Mouse (Mus musculus): ENCODE measurements at regions not wholly inside any gene's neighbourhood (a gene's known extent, or its start where the extent isn't known, plus 50 kb on each side); places are given as distances from the start of the nearest gene placed in this dataset.

DNA sequence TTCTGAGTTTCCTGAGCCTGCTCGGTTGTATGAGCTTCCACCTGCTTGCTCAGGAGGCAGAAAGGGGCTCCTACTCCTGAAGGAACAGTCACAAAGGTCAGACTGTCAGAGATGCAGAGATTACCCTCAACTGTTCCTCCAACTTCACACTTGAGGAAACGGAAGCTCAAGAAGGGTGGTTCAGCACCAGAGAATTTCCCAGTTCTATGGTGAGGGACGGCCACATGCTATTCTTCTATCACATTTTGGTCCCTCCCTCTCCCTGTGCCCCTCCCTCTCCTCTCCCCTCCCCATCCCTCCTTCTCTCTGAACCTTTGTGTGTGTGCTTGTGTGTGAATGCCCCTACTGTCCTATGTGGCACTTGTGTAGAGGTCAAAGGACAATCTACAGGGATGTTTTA is 386.0 kb downstream of the Rps24 start:
- in situ Hi-C loops (cut with MboI; ENCODE audit: low sequenced_read_pairs in 2 of 2, unreplicated experiment in 2 of 2), result no loop called here
- Histone ChIP-seq H3K27ac (ENCODE audit: insufficient read depth, low read depth, low read length, poor library complexity, severe bottlenecking) (no peak overlapping the region), H3K9ac (ENCODE audit: insufficient read depth, low read depth, low read length, poor library complexity, severe bottlenecking) (no peak overlapping the region), H3K36me3 (ENCODE audit: control insufficient read depth, insufficient read depth, low read length, poor library complexity, severe bottlenecking) (no peaks in the 10 kb centered on the region), H3K4me1 (ENCODE audit: control insufficient read depth in 2 of 2, insufficient read depth in 2 of 2, low read length in 2 of 2, poor library complexity in 1 of 2) (no peaks in the 10 kb centered on the region), H3K9me3 (ENCODE audit: control insufficient read depth, insufficient read depth, low read depth, low read length) (no peaks in the 10 kb centered on the region), H3K4me3 (ENCODE audit: insufficient read depth in 1 of 2, low read depth in 1 of 2, low read length in 2 of 2, poor library complexity in 1 of 2, severe bottlenecking in 1 of 2) (no peak overlapping the region)
- TF ChIP-seq MAFK (IDR thresholded peaks at IDR 0.05; ENCODE audit: insufficient read depth, low read depth, low read length) (no peak), HCFC1 (IDR thresholded peaks at IDR 0.05; ENCODE audit: borderline replicate concordance, insufficient read depth, low read length) (no peak), CHD2 (IDR thresholded peaks at IDR 0.05; ENCODE audit: low read depth, low read length) (no peak), ZC3H11A (IDR thresholded peaks at IDR 0.05; ENCODE audit: borderline replicate concordance, low read depth, low read length) (no peak), ZNF384 (IDR thresholded peaks at IDR 0.05; ENCODE audit: low read depth, low read length) (no peak)
- DNase-seq (ENCODE audit: low read depth, low spot score), result no peak

DNA sequence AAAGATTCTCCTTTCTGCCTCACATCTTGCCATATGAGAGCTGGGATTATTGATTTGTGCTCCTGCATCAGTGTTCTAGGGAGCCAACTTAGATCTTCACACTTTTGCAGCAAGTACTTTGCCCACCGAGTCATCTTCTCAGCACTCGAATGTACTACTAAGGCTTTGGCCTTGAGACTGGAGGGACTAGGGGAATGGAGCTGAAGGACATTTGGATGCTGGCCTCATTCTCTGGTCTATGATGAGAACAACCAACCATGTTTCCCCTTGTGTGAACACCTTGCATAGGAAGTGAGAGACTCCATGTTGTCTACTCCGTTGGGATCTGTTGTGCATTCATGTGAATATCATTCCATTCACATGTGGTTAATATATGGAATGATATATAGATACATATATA is 386.5 kb downstream of the Rps24 start:
- DNase-seq (ENCODE audit: low read depth, low spot score), result no peak
- no peaks in the 10 kb centered on the region for H3K36me3 ChIP-seq (ENCODE audit: control insufficient read depth, insufficient read depth, low read length, poor library complexity, severe bottlenecking)
- no peak overlapping the region for H3K27ac ChIP-seq (ENCODE audit: insufficient read depth, low read depth, low read length, poor library complexity, severe bottlenecking)
- H3K4me3 ChIP-seq (ENCODE audit: insufficient read depth in 1 of 2, low read depth in 1 of 2, low read length in 2 of 2, poor library complexity in 1 of 2, severe bottlenecking in 1 of 2), result no peak overlapping the region
- no peaks in the 10 kb centered on the region for H3K9me3 ChIP-seq (ENCODE audit: control insufficient read depth, insufficient read depth, low read depth, low read length)
- in situ Hi-C loops (cut with MboI; ENCODE audit: low sequenced_read_pairs in 2 of 2, unreplicated experiment in 2 of 2), result no loop called here
- H3K4me1 ChIP-seq (ENCODE audit: control insufficient read depth in 2 of 2, insufficient read depth in 2 of 2, low read length in 2 of 2, poor library complexity in 1 of 2), result no peaks in the 10 kb centered on the region
- H3K9ac ChIP-seq (ENCODE audit: insufficient read depth, low read depth, low read length, poor library complexity, severe bottlenecking), result no peak overlapping the region
- TF ChIP-seq CHD2 (IDR thresholded peaks at IDR 0.05; ENCODE audit: low read depth, low read length) (no peak), HCFC1 (IDR thresholded peaks at IDR 0.05; ENCODE audit: borderline replicate concordance, insufficient read depth, low read length) (no peak), ZC3H11A (IDR thresholded peaks at IDR 0.05; ENCODE audit: borderline replicate concordance, low read depth, low read length) (no peak), ZNF384 (IDR thresholded peaks at IDR 0.05; ENCODE audit: low read depth, low read length) (no peak), MAFK (IDR thresholded peaks at IDR 0.05; ENCODE audit: insufficient read depth, low read depth, low read length) (no peak)

DNA sequence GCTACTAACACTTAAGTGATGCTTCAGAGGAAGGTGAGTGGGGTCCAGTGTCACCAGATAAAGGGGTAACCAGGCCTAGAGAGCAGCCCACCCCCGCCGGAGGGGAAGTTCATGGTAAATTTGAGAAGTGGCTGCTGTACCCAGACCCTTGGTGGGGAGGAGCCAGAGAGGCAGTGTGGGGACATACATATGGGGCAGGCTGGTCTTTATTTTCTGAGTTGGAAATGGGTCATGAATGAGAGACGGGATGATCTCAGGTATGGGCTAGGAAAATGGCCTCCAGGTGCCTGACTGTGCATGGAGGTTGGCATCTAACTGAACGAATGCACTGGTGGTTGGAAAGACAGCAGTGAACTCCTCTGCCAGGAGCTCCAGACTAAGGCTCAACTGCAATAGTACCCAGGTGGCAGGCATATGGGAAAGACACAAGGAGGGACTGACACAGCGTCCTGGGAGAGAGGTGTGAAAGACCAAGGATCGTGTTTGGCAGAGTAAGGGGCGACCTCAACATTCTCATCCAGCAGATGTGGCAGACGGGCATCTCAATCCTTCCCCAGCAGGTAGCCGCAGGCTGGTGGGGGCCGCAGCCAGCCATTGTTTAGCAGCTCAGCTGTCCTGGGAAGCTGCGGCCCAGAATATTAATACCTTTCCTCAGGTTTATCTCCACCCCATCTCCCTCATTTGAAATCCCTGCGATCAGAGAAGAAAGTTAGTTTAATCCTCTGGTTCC is 387.7 kb downstream of the Rps24 start:
- DNase-seq (ENCODE audit: low read depth, low spot score), result no peak
- Histone ChIP-seq H3K9ac (ENCODE audit: insufficient read depth, low read depth, low read length, poor library complexity, severe bottlenecking) (no peak overlapping the region), H3K4me3 (ENCODE audit: insufficient read depth in 1 of 2, low read depth in 1 of 2, low read length in 2 of 2, poor library complexity in 1 of 2, severe bottlenecking in 1 of 2) (no peak overlapping the region), H3K36me3 (ENCODE audit: control insufficient read depth, insufficient read depth, low read length, poor library complexity, severe bottlenecking) (no peaks in the 10 kb centered on the region), H3K4me1 (ENCODE audit: control insufficient read depth in 2 of 2, insufficient read depth in 2 of 2, low read length in 2 of 2, poor library complexity in 1 of 2) (no peaks in the 10 kb centered on the region), H3K27ac (ENCODE audit: insufficient read depth, low read depth, low read length, poor library complexity, severe bottlenecking) (no peak overlapping the region), H3K9me3 (ENCODE audit: control insufficient read depth, insufficient read depth, low read depth, low read length) (no peaks in the 10 kb centered on the region)
- TF ChIP-seq HCFC1 (IDR thresholded peaks at IDR 0.05; ENCODE audit: borderline replicate concordance, insufficient read depth, low read length) (no peak), MAFK (IDR thresholded peaks at IDR 0.05; ENCODE audit: insufficient read depth, low read depth, low read length) (no peak), ZNF384 (IDR thresholded peaks at IDR 0.05; ENCODE audit: low read depth, low read length) (no peak), CHD2 (IDR thresholded peaks at IDR 0.05; ENCODE audit: low read depth, low read length) (no peak), ZC3H11A (IDR thresholded peaks at IDR 0.05; ENCODE audit: borderline replicate concordance, low read depth, low read length) (no peak)
- in situ Hi-C loops (cut with MboI; ENCODE audit: low sequenced_read_pairs in 2 of 2, unreplicated experiment in 2 of 2), result no loop called here

DNA sequence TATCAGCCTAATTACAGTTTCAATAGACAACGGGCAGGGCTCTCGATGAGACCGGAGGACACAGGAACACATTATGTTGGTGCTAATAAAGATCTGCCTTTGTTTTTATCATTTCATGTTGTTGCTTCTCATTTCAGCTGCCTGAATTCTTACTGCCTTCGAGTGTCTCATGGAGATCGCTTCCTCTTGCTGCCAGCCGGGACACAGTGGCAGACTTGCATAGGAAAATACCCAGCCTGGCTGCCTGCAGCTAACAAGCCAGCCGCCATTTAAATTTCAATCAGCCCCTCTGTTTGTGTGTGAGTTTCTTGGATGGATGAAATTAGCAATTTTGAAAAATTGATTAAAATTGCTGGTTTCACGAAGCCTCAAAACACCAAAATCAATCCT is 388.2 kb downstream of the Rps24 start:
- no peak for TF ChIP-seq HCFC1 (IDR thresholded peaks at IDR 0.05; ENCODE audit: borderline replicate concordance, insufficient read depth, low read length)
- no peak for TF ChIP-seq CHD2 (IDR thresholded peaks at IDR 0.05; ENCODE audit: low read depth, low read length)
- no peaks in the 10 kb centered on the region for H3K36me3 ChIP-seq (ENCODE audit: control insufficient read depth, insufficient read depth, low read length, poor library complexity, severe bottlenecking)
- no peak overlapping the region for H3K27ac ChIP-seq (ENCODE audit: insufficient read depth, low read depth, low read length, poor library complexity, severe bottlenecking)
- H3K4me3 ChIP-seq (ENCODE audit: insufficient read depth in 1 of 2, low read depth in 1 of 2, low read length in 2 of 2, poor library complexity in 1 of 2, severe bottlenecking in 1 of 2), result no peak overlapping the region
- H3K9ac ChIP-seq (ENCODE audit: insufficient read depth, low read depth, low read length, poor library complexity, severe bottlenecking), result no peak overlapping the region
- in situ Hi-C loops (cut with MboI; ENCODE audit: low sequenced_read_pairs in 2 of 2, unreplicated experiment in 2 of 2), result no loop called here
- no peaks in the 10 kb centered on the region for H3K4me1 ChIP-seq (ENCODE audit: control insufficient read depth in 2 of 2, insufficient read depth in 2 of 2, low read length in 2 of 2, poor library complexity in 1 of 2)
- H3K9me3 ChIP-seq (ENCODE audit: control insufficient read depth, insufficient read depth, low read depth, low read length), result no peaks in the 10 kb centered on the region
- DNase-seq (ENCODE audit: low read depth, low spot score), result no peak

DNA sequence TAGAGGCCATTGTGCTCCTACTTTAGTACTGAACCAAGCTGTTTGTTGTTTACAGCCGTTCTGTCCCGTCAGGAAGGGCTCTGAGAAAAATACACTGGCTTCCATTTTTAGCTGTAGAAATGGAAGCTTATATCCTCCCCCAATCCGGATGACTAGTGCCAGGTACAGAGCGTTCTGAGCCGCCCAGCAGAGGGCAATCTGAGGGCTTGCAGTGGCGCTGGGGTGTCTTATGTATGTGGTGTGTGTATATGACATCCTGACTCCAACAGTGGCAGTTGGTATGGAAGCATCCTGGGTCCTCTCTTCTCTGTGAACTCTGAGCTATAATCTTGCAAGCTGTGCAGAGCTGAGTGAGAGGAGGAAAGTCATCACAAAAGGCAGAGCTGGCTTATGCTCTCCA is 389.0 kb downstream of the Rps24 start:
- Histone ChIP-seq H3K4me1 (ENCODE audit: control insufficient read depth in 2 of 2, insufficient read depth in 2 of 2, low read length in 2 of 2, poor library complexity in 1 of 2) (no peaks in the 10 kb centered on the region), H3K36me3 (ENCODE audit: control insufficient read depth, insufficient read depth, low read length, poor library complexity, severe bottlenecking) (no peaks in the 10 kb centered on the region), H3K9ac (ENCODE audit: insufficient read depth, low read depth, low read length, poor library complexity, severe bottlenecking) (no peak overlapping the region), H3K4me3 (ENCODE audit: insufficient read depth in 1 of 2, low read depth in 1 of 2, low read length in 2 of 2, poor library complexity in 1 of 2, severe bottlenecking in 1 of 2) (no peak overlapping the region), H3K27ac (ENCODE audit: insufficient read depth, low read depth, low read length, poor library complexity, severe bottlenecking) (no peak overlapping the region), H3K9me3 (ENCODE audit: control insufficient read depth, insufficient read depth, low read depth, low read length) (no peaks in the 10 kb centered on the region)
- DNase-seq (ENCODE audit: low read depth, low spot score), result no peak
- in situ Hi-C loops (cut with MboI; ENCODE audit: low sequenced_read_pairs in 2 of 2, unreplicated experiment in 2 of 2), result no loop called here
- TF ChIP-seq ZC3H11A (IDR thresholded peaks at IDR 0.05; ENCODE audit: borderline replicate concordance, low read depth, low read length), result no peak
- no peak for TF ChIP-seq HCFC1 (IDR thresholded peaks at IDR 0.05; ENCODE audit: borderline replicate concordance, insufficient read depth, low read length)
- no peak for TF ChIP-seq MAFK (IDR thresholded peaks at IDR 0.05; ENCODE audit: insufficient read depth, low read depth, low read length)
- TF ChIP-seq ZNF384 (IDR thresholded peaks at IDR 0.05; ENCODE audit: low read depth, low read length), result no peak
